ENCODE assay signal across 12 mouse cellular contexts in the genomic region with DNA sequence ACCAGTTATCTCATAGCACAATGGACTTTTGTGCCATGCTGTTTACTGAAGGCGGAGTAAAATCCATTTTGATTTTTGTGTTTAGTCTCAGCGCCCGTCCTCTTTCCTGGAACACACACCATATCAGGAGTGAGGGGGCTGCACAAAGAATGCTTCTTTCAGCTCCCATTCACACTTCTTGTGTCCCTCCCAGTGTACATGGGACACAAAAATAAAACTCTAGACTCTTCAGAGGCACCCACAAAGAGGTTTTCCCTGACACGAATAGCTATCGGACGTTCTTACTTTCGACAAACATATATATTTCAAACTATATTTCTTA.
A peak's percentile ranks its signal among the peaks of the same experiment; 100 is the strongest.
DNase-seq lines count a peak whose midpoint lies in the region; ATAC-seq lines count a peak whose summit lies in the region.
"Had no signal": no experiment of that assay in that cellular context is flagged by ENCODE, and none has a peak within 500 bp of the region (broad histone marks: within the 10 kb centered on the region; RNA-seq: fewer than 3 reads in every experiment).

No protein-coding gene starts in this region.

- no peak for DNase-seq in neural tube, embryonic 11.5 days (ENCODE audit: low spot score)
- DNase-seq in neural tube, embryonic 10.5 days (ENCODE audit: extremely low spot score, low spot score), result no peak
- no peak for DNase-seq in hindbrain, embryonic 10.5 days (ENCODE audit: low spot score)
- peak; percentile 95 for DNase-seq in midbrain, embryonic 11.5 days (ENCODE audit: low spot score, missing footprints)
- no peak for DNase-seq in kidney, adult 18-20 months
- no peak for DNase-seq in Muller cell, postnatal 12 days (ENCODE audit: inconsistent ontology term)
- DNase-seq: gastrocnemius, postnatal 25 days; kidney, adult 9 months; layer of hippocampus, adult 9-11 months had no signal

- no peaks in the 10 kb centered on the region for H3K36me3 ChIP-seq in neural tube, embryonic 11.5 days (ENCODE audit: control insufficient read depth, insufficient read depth, low read length)
- H3K36me3 ChIP-seq in hindbrain, embryonic 10.5 days, result no peaks in the 10 kb centered on the region
- no peaks in the 10 kb centered on the region for H3K36me3 ChIP-seq in midbrain, embryonic 11.5 days (ENCODE audit: control insufficient read depth, insufficient read depth, low read length)

- H3K4me1 ChIP-seq in neural tube, embryonic 11.5 days (ENCODE audit: control insufficient read depth, insufficient read depth, low read length), result peaks cover 3% of the 10 kb centered on the region; the same call in 1 of the 2 replicates
- peaks cover 62% of the 10 kb centered on the region for H3K4me1 ChIP-seq in hindbrain, embryonic 10.5 days (replicated peaks)
- peaks cover 26% of the 10 kb centered on the region for H3K4me1 ChIP-seq in midbrain, embryonic 11.5 days (ENCODE audit: control insufficient read depth, insufficient read depth, low read length)

- no peaks in the 10 kb centered on the region for H3K27me3 ChIP-seq in neural tube, embryonic 11.5 days (ENCODE audit: control insufficient read depth, insufficient read depth, low read length)
- H3K27me3 ChIP-seq in hindbrain, embryonic 10.5 days (ENCODE audit: insufficient read depth, poor library complexity, severe bottlenecking), result no peaks in the 10 kb centered on the region
- H3K27me3 ChIP-seq in midbrain, embryonic 11.5 days (ENCODE audit: control insufficient read depth, insufficient read depth, low read length), result no peaks in the 10 kb centered on the region
- H3K27me3 ChIP-seq: CH12.LX had no signal

- no peaks in the 10 kb centered on the region for H3K9me3 ChIP-seq in neural tube, embryonic 11.5 days (ENCODE audit: control insufficient read depth, low read length)
- H3K9me3 ChIP-seq in hindbrain, embryonic 10.5 days, result no peaks in the 10 kb centered on the region
- no peaks in the 10 kb centered on the region for H3K9me3 ChIP-seq in midbrain, embryonic 11.5 days (ENCODE audit: control insufficient read depth, low read length)

- 32% methylated on average over 7 of the region's 7 CpGs for WGBS in neural tube, embryonic 11.5 days
- 36% methylated on average over 7 of the region's 7 CpGs for WGBS in hindbrain, embryonic 10.5 days
- 24% methylated on average over 7 of the region's 7 CpGs for WGBS in midbrain, embryonic 11.5 days

- H3K4me3 ChIP-seq in neural tube, embryonic 11.5 days (ENCODE audit: low read depth, low read length), result no peak overlapping the region
- H3K4me3 ChIP-seq in hindbrain, embryonic 10.5 days, result peak overlapping the region; percentile 39
- no peak overlapping the region for H3K4me3 ChIP-seq in midbrain, embryonic 11.5 days (ENCODE audit: low read depth, low read length)

- no peak for ATAC-seq in neural tube, embryonic 11.5 days (ENCODE audit: insufficient read depth, low FRiP score, low TSS enrichment)
- no peak for ATAC-seq in midbrain, embryonic 11.5 days (ENCODE audit: low FRiP score)
- no peak for ATAC-seq in erythroid progenitor cell, adult 5-6 weeks (replicated peaks; ENCODE audit: low FRiP score, poor library complexity, severe bottlenecking)
- ATAC-seq: lung, postnatal 0 days had no signal

- H3K9ac ChIP-seq in neural tube, embryonic 11.5 days (ENCODE audit: low read length), result peak overlapping the region; percentile 47
- peak overlapping the region; percentile 29 for H3K9ac ChIP-seq in midbrain, embryonic 11.5 days (ENCODE audit: low read length)

- peak overlapping the region; percentile 92 for H3K27ac ChIP-seq in neural tube, embryonic 11.5 days (ENCODE audit: low read depth, low read length)
- H3K27ac ChIP-seq in hindbrain, embryonic 10.5 days, result peak overlapping the region; percentile 92
- H3K27ac ChIP-seq in midbrain, embryonic 11.5 days (ENCODE audit: low read depth, low read length), result peak overlapping the region; percentile 94

- H3K4me2 ChIP-seq in neural tube, embryonic 11.5 days (ENCODE audit: low read depth), result peak overlapping the region; percentile 42
- peak overlapping the region; percentile 30 for H3K4me2 ChIP-seq in midbrain, embryonic 11.5 days
